Mouse (Mus musculus) liver, embryonic 11.5 days (tissue): ENCODE results near the gene Gm16223. TPM values are rescaled to one million over a fixed set of nuclear protein-coding genes. Genes with fewer than 3 reads are reported as not detected.

Experiments used
- ATAC-seq: fragments of 200-750 bp; cut with Nextera tagmentation; replicated peaks from 2 replicates; pipeline ENCODE4 v1.8.0; 2017; ENCODE audit warnings: moderate number of reproducible peaks, mild to moderate bottlenecking, moderate TSS enrichment, moderate library complexity; ENCODE audit not compliant: low FRiP score
- DNase-seq: peaks from one replicate; pipeline ENCODE4 v3.0.0-alpha.2; 2017; ENCODE audit warnings: low spot score
- H3K27ac ChIP-seq: fragments of 300-500 bp; sonication (generic); 2 replicates; pipeline ENCODE4 v1.5.1; 2014; ENCODE audit warnings: mild to moderate bottlenecking, low read depth, low read length, control low read depth
- H3K27me3 ChIP-seq: fragments of 300-500 bp; sonication (generic); replicated peaks from 2 replicates; pipeline ENCODE4 v1.6.1; 2014; ENCODE audit warnings: low read length, mixed read lengths; ENCODE audit not compliant: control insufficient read depth, insufficient read depth
- H3K36me3 ChIP-seq: fragments of 300-500 bp; sonication (generic); 2 replicates; pipeline ENCODE4 v1.6.1; 2014; ENCODE audit warnings: mild to moderate bottlenecking, low read length, moderate library complexity, mixed read lengths; ENCODE audit not compliant: control insufficient read depth, insufficient read depth
- H3K4me1 ChIP-seq: fragments of 300-500 bp; sonication (generic); replicated peaks from 2 replicates; pipeline ENCODE4 v1.6.1; 2014; ENCODE audit warnings: low read length, mixed read lengths; ENCODE audit not compliant: control insufficient read depth, insufficient read depth
- H3K4me2 ChIP-seq: fragments of 300-500 bp; sonication (generic); 2 replicates; pipeline ENCODE4 v1.6.1; 2014; ENCODE audit warnings: mild to moderate bottlenecking, control low read depth, moderate library complexity
- H3K4me3 ChIP-seq: fragments of 300-500 bp; sonication (generic); 2 replicates; pipeline ENCODE4 v1.5.1; 2014; ENCODE audit warnings: low read depth, low read length, control low read depth
- H3K9ac ChIP-seq: fragments of 300-500 bp; sonication (generic); 2 replicates; pipeline ENCODE4 v1.6.1; 2014; ENCODE audit warnings: low read depth, low read length, control low read depth
- H3K9me3 ChIP-seq: fragments of 300-500 bp; sonication (generic); 2 replicates; pipeline ENCODE4 v1.6.1; 2016; ENCODE audit warnings: low read length, inconsistent platforms, mixed read lengths; ENCODE audit not compliant: control insufficient read depth
- WGBS: fragments of 180-500 bp; shearing (Covaris S2); extraction: QIAGEN DNeasy Blood & Tissue Kit; methylation state at CpG from one replicate; pipeline ENCODE4 v1.1.7; 2014; 5-methylcytosine and 5-hydroxymethylcytosine counted together
- polyA plus RNA-seq: library from polyadenylated mRNA; unstranded; fragments of >200 nt; fragmentation: Nextera tagmentation; extraction: Ambion mirVana; gene quantifications from 2 replicates; pipeline ENCODE4 v1.2.1, GENCODE M21; 2014

The Gm16223 gene
- polyA plus RNA-seq = not detected in 2 replicates

GRCm38 (mm10) chr5:42067476-42068187, at the start of gene Gm16223:
Gene Gm16223, plus strand, starts transcription at chr5:42067960.
- Histone ChIP-seq H3K4me2 (no peak within 1 kb of the TSS), H3K9ac (no peak within 1 kb of the TSS), H3K4me3 (no peak within 1 kb of the TSS), H3K36me3 (no peaks in the 10 kb centered on the region), H3K9me3 (no peaks in the 10 kb centered on the region; the same call in 1 of the 2 replicates), H3K27me3 (no peaks in the 10 kb centered on the region), H3K27ac (no peak within 1 kb of the TSS), H3K4me1 (no peaks in the 10 kb centered on the region)
- ATAC-seq (no peak), DNase-seq (no peak)
- WGBS = 81% methylated on average over 10 of the region's 10 CpGs

GRCm38 (mm10) chr5:42022029-42022428, 45.7 kb upstream of the Gm16223 start:
- WGBS = 62% methylated on average over 3 of the region's 3 CpGs
- Histone ChIP-seq H3K4me2 (no peak overlapping the region), H3K36me3 (no peaks in the 10 kb centered on the region), H3K27me3 (no peaks in the 10 kb centered on the region), H3K9me3 (no peaks in the 10 kb centered on the region), H3K27ac (no peak overlapping the region), H3K9ac (no peak overlapping the region), H3K4me3 (no peak overlapping the region), H3K4me1 (no peaks in the 10 kb centered on the region)
- ATAC-seq = no peak
- DNase-seq = no peak

- Histone ChIP-seq H3K27ac (no peak overlapping the region), H3K4me1 (no peaks in the 10 kb centered on the region), H3K9ac (no peak overlapping the region), H3K4me2 (no peak overlapping the region), H3K36me3 (no peaks in the 10 kb centered on the region), H3K27me3 (no peaks in the 10 kb centered on the region), H3K9me3 (no peaks in the 10 kb centered on the region), H3K4me3 (no peak overlapping the region)
- ATAC-seq (no peak), DNase-seq (no peak)
- WGBS = 55% methylated on average over 1 of the region's 1 CpGs
Observed at GRCm38 (mm10) chr5:42023521-42023920, 44.2 kb upstream of the Gm16223 start.

- DNase-seq (no peak), ATAC-seq (no peak)
- Histone ChIP-seq H3K9ac (no peak overlapping the region), H3K9me3 (no peaks in the 10 kb centered on the region), H3K36me3 (no peaks in the 10 kb centered on the region), H3K4me2 (no peak overlapping the region), H3K27ac (no peak overlapping the region), H3K27me3 (no peaks in the 10 kb centered on the region), H3K4me1 (no peaks in the 10 kb centered on the region), H3K4me3 (no peak overlapping the region)
- 57% methylated on average over 15 of the region's 15 CpGs for WGBS
Observed at GRCm38 (mm10) chr5:42036388-42037082, 31.2 kb upstream of the Gm16223 start.

GRCm38 (mm10) chr5:42054636-42055035, 13.1 kb upstream of the Gm16223 start:
- Histone ChIP-seq H3K4me3 (no peak overlapping the region), H3K9ac (no peak overlapping the region), H3K36me3 (no peaks in the 10 kb centered on the region), H3K4me2 (no peak overlapping the region), H3K27me3 (no peaks in the 10 kb centered on the region), H3K4me1 (no peaks in the 10 kb centered on the region), H3K27ac (no peak overlapping the region), H3K9me3 (no peaks in the 10 kb centered on the region)
- 70% methylated on average over 4 of the region's 4 CpGs for WGBS
- no peak for ATAC-seq
- no peak for DNase-seq

- ATAC-seq (no peak), DNase-seq (no peak)
- Histone ChIP-seq H3K27me3 (no peaks in the 10 kb centered on the region), H3K4me2 (no peak overlapping the region), H3K36me3 (no peaks in the 10 kb centered on the region), H3K27ac (no peak overlapping the region), H3K9ac (no peak overlapping the region), H3K4me1 (no peaks in the 10 kb centered on the region), H3K9me3 (no peaks in the 10 kb centered on the region), H3K4me3 (no peak overlapping the region)
- 84% methylated on average over 5 of the region's 5 CpGs for WGBS
Observed at GRCm38 (mm10) chr5:42055151-42055550, 12.6 kb upstream of the Gm16223 start.

- no peak overlapping the region for H3K4me3 ChIP-seq
- no peak overlapping the region for H3K27ac ChIP-seq
- no peak for DNase-seq
- H3K9me3 ChIP-seq = no peaks in the 10 kb centered on the region; the same call in 1 of the 2 replicates
- no peaks in the 10 kb centered on the region for H3K27me3 ChIP-seq
- WGBS = 46% methylated on average over 2 of the region's 2 CpGs
- H3K4me1 ChIP-seq = no peaks in the 10 kb centered on the region
- no peak overlapping the region for H3K4me2 ChIP-seq
- no peak for ATAC-seq
- H3K36me3 ChIP-seq = no peaks in the 10 kb centered on the region
- no peak overlapping the region for H3K9ac ChIP-seq
Observed at GRCm38 (mm10) chr5:42065090-42065489, 2.7 kb upstream of the Gm16223 start.

- Histone ChIP-seq H3K4me1 (no peaks in the 10 kb centered on the region), H3K27ac (no peak overlapping the region), H3K4me3 (no peak overlapping the region), H3K36me3 (no peaks in the 10 kb centered on the region), H3K9me3 (no peaks in the 10 kb centered on the region; the same call in 1 of the 2 replicates), H3K4me2 (no peak overlapping the region), H3K9ac (no peak overlapping the region), H3K27me3 (no peaks in the 10 kb centered on the region)
- DNase-seq = no peak
- 75% methylated on average over 3 of the region's 3 CpGs for WGBS
- ATAC-seq = no peak
Observed at GRCm38 (mm10) chr5:42067075-42067474, 685 bp upstream of the Gm16223 start.

GRCm38 (mm10) chr5:42068188-42068579, 424 bp downstream of the Gm16223 start:
- H3K9ac ChIP-seq = no peak overlapping the region
- H3K27me3 ChIP-seq = no peaks in the 10 kb centered on the region
- no peak overlapping the region for H3K27ac ChIP-seq
- ATAC-seq (no peak), DNase-seq (no peak)
- no peaks in the 10 kb centered on the region for H3K36me3 ChIP-seq
- H3K4me1 ChIP-seq = no peaks in the 10 kb centered on the region
- 66% methylated on average over 1 of the region's 1 CpGs for WGBS
- no peaks in the 10 kb centered on the region; the same call in 1 of the 2 replicates for H3K9me3 ChIP-seq
- no peak overlapping the region for H3K4me2 ChIP-seq
- no peak overlapping the region for H3K4me3 ChIP-seq
